Mouse (Mus musculus) myocyte (in vitro differentiated cells): ENCODE data around the gene Gm47985. TPM values are rescaled to one million over a fixed set of nuclear protein-coding genes. Genes with fewer than 3 reads are reported as not detected.
"Not testable (repeated sequence)": the region's sequence is repeated elsewhere in the genome, so short reads cannot be mapped to it uniquely, and the experiment has no call there.

Experiments
- H3K27me3 ChIP-seq: one replicate; pipeline ENCODE4 v1.6.1; 2011; ENCODE audit not compliant: control insufficient read depth, insufficient read depth, insufficient read length
- H3K36me3 ChIP-seq: one replicate; pipeline ENCODE4 v1.6.1; 2011; ENCODE audit not compliant: control insufficient read depth, insufficient read depth
- H3K4me2 ChIP-seq: one replicate; pipeline ENCODE4 v1.6.1; 2011; ENCODE audit warnings: low read depth, control low read depth
- H3K4me3 ChIP-seq: one replicate; pipeline ENCODE4 v1.5.1; 2011; ENCODE audit warnings: mild to moderate bottlenecking, control low read depth, moderate library complexity
- H3K79me2 ChIP-seq: one replicate; pipeline ENCODE4 v1.6.1; 2011; ENCODE audit not compliant: control insufficient read depth, insufficient read depth
- H3ac ChIP-seq: one replicate; pipeline ENCODE4 v1.6.1; 2011; ENCODE audit not compliant: control insufficient read depth, insufficient read length
- CEBPB ChIP-seq: IDR thresholded peaks from 2 replicates; pipeline ENCODE4 v1.6.1; 2011; ENCODE audit warnings: mild to moderate bottlenecking, moderate library complexity; ENCODE audit not compliant: poor library complexity, insufficient read depth, severe bottlenecking
- E2F4 ChIP-seq: IDR thresholded peaks from one replicate; pipeline ENCODE4 v1.6.1; 2011; ENCODE audit warnings: mild to moderate bottlenecking, control low read depth, moderate library complexity; ENCODE audit not compliant: insufficient read depth
- MAX ChIP-seq: IDR thresholded peaks from one replicate; pipeline ENCODE4 v1.6.1; 2011; ENCODE audit warnings: low read depth, mild to moderate bottlenecking, control low read depth
- MYOD1 ChIP-seq, 3 experiments: IDR thresholded peaks; one replicate each; pipeline ENCODE4 v1.6.1; 2011; ENCODE audit warnings: control low read depth in 2 of 3, low read depth in 2 of 3, mild to moderate bottlenecking in 2 of 3, moderate library complexity in 1 of 3; ENCODE audit not compliant: insufficient read length in 2 of 3, control insufficient read depth in 1 of 3
- MYOG ChIP-seq, 3 experiments: IDR thresholded peaks; one replicate each; pipeline ENCODE4 v1.6.1; 2011; ENCODE audit warnings: control low read depth in 2 of 3, low read depth in 2 of 3, mild to moderate bottlenecking in 2 of 3; ENCODE audit not compliant: insufficient read length in 2 of 3, control insufficient read depth in 1 of 3, insufficient read depth in 1 of 3
- POLR2A ChIP-seq: IDR thresholded peaks from one replicate; pipeline ENCODE4 v1.6.1; 2011; ENCODE audit warnings: low read depth, mild to moderate bottlenecking, control low read depth, moderate library complexity; ENCODE audit not compliant: insufficient read length
- POLR2AphosphoS2 ChIP-seq: IDR thresholded peaks from one replicate; pipeline ENCODE4 v1.6.1; 2011; ENCODE audit warnings: low read depth, control low read depth; ENCODE audit not compliant: insufficient read length
- REST ChIP-seq: IDR thresholded peaks from one replicate; pipeline ENCODE4 v1.6.1; 2011; ENCODE audit warnings: mild to moderate bottlenecking, control low read depth, moderate library complexity; ENCODE audit not compliant: insufficient read depth, insufficient read length
- SRF ChIP-seq: IDR thresholded peaks from one replicate; pipeline ENCODE4 v1.6.1; 2011; ENCODE audit warnings: low read depth; ENCODE audit not compliant: control insufficient read depth, insufficient read length
- TCF12 ChIP-seq: IDR thresholded peaks from one replicate; pipeline ENCODE4 v1.6.1; 2011; ENCODE audit warnings: mild to moderate bottlenecking, control low read depth; ENCODE audit not compliant: poor library complexity, insufficient read depth, severe bottlenecking
- TCF3 ChIP-seq: IDR thresholded peaks from one replicate; pipeline ENCODE4 v1.6.1; 2011; ENCODE audit warnings: low read depth, control low read depth; ENCODE audit not compliant: insufficient read length
- USF1 ChIP-seq: IDR thresholded peaks from one replicate; pipeline ENCODE4 v1.6.1; 2011; ENCODE audit warnings: low read depth, mild to moderate bottlenecking, control low read depth, moderate library complexity
- polyA plus RNA-seq: library from polyadenylated mRNA; unstranded; fragments of >200 nt; fragmentation: generic; extraction: Trizol; gene quantifications from one replicate; pipeline ENCODE4 v1.2.1, GENCODE M21; 2012; ENCODE audit warnings: missing spikeins

The Gm47985 gene
- polyA plus RNA-seq, 1 experiment = 0.12 TPM

DNA sequence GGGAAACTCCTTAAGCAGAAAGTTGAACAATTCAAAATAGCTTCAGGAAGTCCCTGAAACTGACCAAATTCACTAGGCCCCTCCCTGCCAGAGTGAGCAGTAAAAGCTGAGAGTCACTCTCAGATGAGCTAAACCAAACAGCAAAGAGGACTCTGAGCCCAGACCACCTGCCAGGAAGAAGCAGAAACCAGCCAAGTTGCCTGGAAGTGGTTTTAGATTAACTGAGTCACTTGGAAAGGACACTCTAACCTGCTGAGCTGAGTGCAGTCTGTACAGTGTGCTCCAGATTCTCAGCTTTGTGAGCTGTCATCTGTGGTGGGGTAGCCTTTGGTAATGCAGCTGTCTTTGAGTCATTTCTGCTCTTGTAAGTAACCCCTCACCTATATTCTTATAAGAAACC, 34.5 kb upstream of the Gm47985 start:
- Histone ChIP-seq H3K79me2 (no peaks in the 10 kb centered on the region), H3ac (no peak overlapping the region), H3K27me3 (no peaks in the 10 kb centered on the region), H3K4me3 (no peak overlapping the region), H3K36me3 (no peaks in the 10 kb centered on the region), H3K4me2 (no peak overlapping the region)
- TF ChIP-seq REST (no peak), MAX (no peak), POLR2A (no peak), CEBPB (no peak), E2F4 (no peak), USF1 (no peak), MYOD1 (IDR thresholded peaks at IDR 0.05; ENCODE audit: control insufficient read depth in 1 of 3, insufficient read length in 2 of 3, low read depth in 2 of 3) (no peak), TCF3 (no peak), TCF12 (no peak), SRF (no peak), MYOG (IDR thresholded peaks at IDR 0.05; ENCODE audit: control insufficient read depth in 1 of 3, insufficient read depth in 1 of 3, insufficient read length in 2 of 3, low read depth in 2 of 3) (no peak), POLR2AphosphoS2 (no peak)

DNA sequence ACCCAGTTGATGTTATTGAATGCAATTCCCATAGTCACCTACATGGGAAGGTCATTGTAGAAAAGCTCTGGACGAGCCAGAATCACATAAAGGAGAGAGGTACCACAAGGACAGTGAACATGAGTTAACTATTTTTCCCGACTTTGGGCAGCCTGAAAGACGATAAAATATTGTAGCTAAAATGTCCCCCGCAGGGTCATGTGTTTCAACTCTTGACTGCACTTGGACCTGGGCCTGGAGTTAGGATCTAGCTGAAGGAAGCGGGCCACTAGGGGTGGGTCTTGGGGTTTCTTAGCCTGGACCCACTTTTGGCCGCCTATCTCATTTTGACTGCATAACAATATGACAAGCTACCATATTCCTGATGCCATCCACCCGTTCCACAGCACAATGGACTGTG, 32.1 kb upstream of the Gm47985 start:
- H3K4me3 ChIP-seq = no peak overlapping the region
- H3K36me3 ChIP-seq = no peaks in the 10 kb centered on the region
- H3K79me2 ChIP-seq = no peaks in the 10 kb centered on the region
- H3K27me3 ChIP-seq = no peaks in the 10 kb centered on the region
- H3ac ChIP-seq = no peak overlapping the region
- TF ChIP-seq TCF3 (no peak), E2F4 (no peak), TCF12 (no peak), MAX (no peak), CEBPB (no peak), MYOD1 (IDR thresholded peaks at IDR 0.05; ENCODE audit: control insufficient read depth in 1 of 3, insufficient read length in 2 of 3, low read depth in 2 of 3) (no peak), POLR2AphosphoS2 (no peak), MYOG (IDR thresholded peaks at IDR 0.05; ENCODE audit: control insufficient read depth in 1 of 3, insufficient read depth in 1 of 3, insufficient read length in 2 of 3, low read depth in 2 of 3) (no peak), POLR2A (no peak), USF1 (no peak), REST (no peak), SRF (no peak)
- no peak overlapping the region for H3K4me2 ChIP-seq

DNA sequence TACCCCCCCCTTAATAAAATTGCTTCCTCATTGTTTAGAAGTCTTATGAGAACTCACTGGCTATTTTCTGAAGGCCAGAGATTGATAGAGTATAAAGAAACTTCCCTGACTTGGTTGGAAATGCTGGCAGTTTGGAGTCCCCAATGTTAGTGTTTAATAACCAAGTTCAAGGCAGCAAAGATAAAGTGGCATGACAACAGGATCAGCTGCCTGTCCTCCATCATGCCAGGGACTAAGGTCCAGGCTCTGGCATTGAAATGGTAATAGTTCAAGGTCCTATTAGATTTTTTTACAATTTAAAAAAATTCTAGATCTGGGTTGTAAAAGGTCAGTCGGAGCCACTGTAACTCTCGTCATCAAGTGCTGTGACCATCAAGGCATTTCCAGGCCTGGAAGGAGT, 31.2 kb upstream of the Gm47985 start:
- Histone ChIP-seq H3K79me2 (no peaks in the 10 kb centered on the region), H3K36me3 (no peaks in the 10 kb centered on the region), H3ac (no peak overlapping the region), H3K27me3 (no peaks in the 10 kb centered on the region), H3K4me3 (no peak overlapping the region), H3K4me2 (no peak overlapping the region)
- TF ChIP-seq E2F4 = no peak
- no peak for TF ChIP-seq USF1
- TF ChIP-seq POLR2A = no peak
- TF ChIP-seq CEBPB = no peak
- no peak for TF ChIP-seq TCF3

DNA sequence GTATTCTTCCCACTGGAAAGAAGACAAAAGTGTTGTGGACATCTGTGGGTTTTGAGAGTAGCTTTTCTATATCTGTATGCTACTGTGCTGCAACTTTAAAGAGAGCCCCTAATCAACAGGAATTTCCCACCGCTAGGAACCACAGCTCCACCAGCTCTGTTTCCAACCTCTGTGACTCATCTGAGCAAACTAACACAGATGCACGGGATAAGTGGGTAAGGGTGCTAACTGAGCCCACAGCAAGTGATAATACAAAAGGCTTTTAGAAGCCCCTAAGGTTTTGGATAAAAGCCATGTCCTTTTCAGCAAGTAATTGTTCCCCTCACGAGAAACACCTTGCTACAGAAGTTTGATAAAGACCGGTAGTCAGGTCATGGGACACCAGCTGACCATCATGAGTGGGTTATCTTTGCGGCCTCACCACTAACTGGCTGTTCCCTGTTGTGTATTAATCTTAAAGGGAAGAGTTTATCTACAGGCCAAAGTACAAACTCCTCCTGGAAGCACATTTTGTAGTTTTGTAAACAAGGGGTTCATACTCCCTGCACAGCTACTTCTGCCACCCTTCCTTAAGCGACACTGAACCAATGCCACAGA, 29.2 kb upstream of the Gm47985 start:
- no peak for TF ChIP-seq MAX
- TF ChIP-seq POLR2A = no peak
- TF ChIP-seq SRF = no peak
- H3K4me3 ChIP-seq = no peak overlapping the region
- no peak overlapping the region for H3ac ChIP-seq
- no peak overlapping the region for H3K4me2 ChIP-seq
- no peaks in the 10 kb centered on the region for H3K79me2 ChIP-seq
- H3K27me3 ChIP-seq = no peaks in the 10 kb centered on the region
- no peaks in the 10 kb centered on the region for H3K36me3 ChIP-seq

DNA sequence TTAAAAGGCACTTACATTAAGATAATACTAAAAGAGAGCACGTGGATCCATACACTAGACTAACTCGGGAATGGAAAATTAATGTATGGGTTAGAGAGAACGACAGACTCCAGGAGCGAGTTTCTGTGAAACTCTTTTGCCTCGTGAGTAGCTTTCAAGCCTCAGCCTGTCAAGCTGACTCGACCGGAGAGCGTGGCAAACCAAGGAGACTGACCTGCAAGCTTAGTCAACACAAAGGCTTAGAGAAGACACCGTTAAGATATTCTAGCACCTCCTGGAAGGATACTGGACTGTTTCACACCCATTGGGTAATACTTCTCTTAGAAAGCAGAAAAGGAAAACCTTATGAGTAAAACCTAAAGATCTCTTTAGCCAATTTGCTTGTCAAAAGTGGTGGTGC, 28.2 kb upstream of the Gm47985 start:
- H3K4me3 ChIP-seq, H3K4me2 ChIP-seq, H3K36me3 ChIP-seq, H3ac ChIP-seq, H3K79me2 ChIP-seq, H3K27me3 ChIP-seq: not testable (repeated sequence)
